Mouse (Mus musculus) kidney, embryonic 16.5 days (tissue): Measurements from ENCODE around the gene Pelo. TPM values are rescaled to one million over a fixed set of nuclear protein-coding genes. Genes with fewer than 3 reads are reported as not detected.

Experiments used
- ATAC-seq: fragments of 200-750 bp; cut with Nextera tagmentation; 2 replicates; pipeline ENCODE4 v1.8.0; 2017; ENCODE audit warnings: moderate TSS enrichment; ENCODE audit not compliant: low FRiP score, low TSS enrichment
- H3K27ac ChIP-seq: fragments of 300-500 bp; sonication (generic); 2 replicates; pipeline ENCODE4 v1.5.1; 2014; ENCODE audit warnings: low read length
- H3K27me3 ChIP-seq: fragments of 300-500 bp; sonication (generic); 2 replicates; pipeline ENCODE4 v1.6.1; 2014; ENCODE audit warnings: low read length, control low read depth, mixed read lengths; ENCODE audit not compliant: insufficient read depth
- H3K36me3 ChIP-seq: fragments of 300-500 bp; sonication (generic); 2 replicates; pipeline ENCODE4 v1.6.1; 2014; ENCODE audit warnings: low read length, control low read depth, mixed read lengths; ENCODE audit not compliant: insufficient read depth
- H3K4me1 ChIP-seq: fragments of 300-500 bp; sonication (generic); 2 replicates; pipeline ENCODE4 v1.6.1; 2014; ENCODE audit warnings: low read length, control low read depth, mixed read lengths; ENCODE audit not compliant: insufficient read depth
- H3K4me2 ChIP-seq: fragments of 300-500 bp; sonication (generic); replicated peaks from 2 replicates; pipeline ENCODE4 v1.6.1; 2014; ENCODE audit warnings: low read depth, low read length
- H3K4me3 ChIP-seq: fragments of 300-500 bp; sonication (generic); 2 replicates; pipeline ENCODE4 v1.5.1; 2014; ENCODE audit warnings: mild to moderate bottlenecking, low read length
- H3K9ac ChIP-seq: fragments of 300-500 bp; sonication (generic); replicated peaks from 2 replicates; pipeline ENCODE4 v1.6.1; 2014; ENCODE audit warnings: low read length
- H3K9me3 ChIP-seq: fragments of 300-500 bp; sonication (generic); 2 replicates; pipeline ENCODE4 v1.6.1; 2016; ENCODE audit warnings: low read length, control low read depth
- WGBS: fragments of 180-500 bp; shearing (Covaris S2); extraction: QIAGEN DNeasy Blood & Tissue Kit; methylation state at CpG from one replicate; pipeline ENCODE4 v1.1.7; 2014; 5-methylcytosine and 5-hydroxymethylcytosine counted together
- polyA plus RNA-seq: library from polyadenylated mRNA; unstranded; fragments of >200 nt; fragmentation: Nextera tagmentation; extraction: Ambion mirVana; gene quantifications from 2 replicates; pipeline ENCODE4 v1.2.1, GENCODE M21; 2015

Gene Pelo
- polyA plus RNA-seq, 1 experiment from 2014 or later = 5.8 TPM

DNA sequence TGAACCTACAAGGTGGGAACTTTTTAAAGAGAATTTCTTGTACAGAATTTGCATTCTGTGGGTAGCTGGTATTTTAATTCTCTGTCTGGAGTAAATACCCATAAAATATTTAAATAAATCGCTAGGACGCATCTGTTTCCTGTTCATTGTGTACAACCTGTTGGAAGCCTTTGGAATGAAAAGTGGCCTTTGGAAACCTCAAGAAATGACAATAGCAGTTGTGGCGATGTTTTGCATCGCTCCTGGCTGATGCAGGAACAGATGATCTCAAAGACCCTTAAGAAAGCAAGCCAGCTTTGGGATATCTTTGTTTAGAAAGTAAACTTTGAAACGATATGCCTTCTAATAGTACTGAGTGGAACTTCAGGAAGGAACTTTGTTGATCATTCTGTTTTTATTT is 28.8 kb upstream of the Pelo start:
- Histone ChIP-seq H3K27me3 (no peaks in the 10 kb centered on the region), H3K4me2 (no peak overlapping the region), H3K27ac (no peak overlapping the region), H3K4me1 (no peaks in the 10 kb centered on the region), H3K9me3 (no peaks in the 10 kb centered on the region), H3K36me3 (no peaks in the 10 kb centered on the region), H3K4me3 (no peak overlapping the region), H3K9ac (no peak overlapping the region)
- 64% methylated on average over 5 of the region's 5 CpGs for WGBS
- no peak for ATAC-seq

DNA sequence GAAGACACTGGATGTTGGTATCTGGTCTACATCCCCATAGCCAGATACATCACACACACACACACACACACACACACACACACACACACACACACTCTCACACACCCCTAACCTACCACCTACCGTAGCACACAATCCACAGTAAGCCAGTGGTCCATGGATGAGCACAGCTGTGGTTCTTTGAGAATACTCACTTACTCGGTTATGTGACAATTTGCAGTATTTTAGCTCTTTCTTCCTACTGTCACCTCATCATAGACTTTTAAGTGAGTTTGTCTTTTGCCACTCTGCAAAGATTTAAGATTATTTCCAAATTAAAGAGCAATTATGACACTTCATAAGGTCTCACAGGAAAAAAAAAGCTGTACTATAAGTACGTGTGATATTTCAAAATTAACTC is 28.2 kb upstream of the Pelo start:
- H3K4me1 ChIP-seq = no peaks in the 10 kb centered on the region
- H3K9ac ChIP-seq = no peak overlapping the region
- H3K4me3 ChIP-seq = no peak overlapping the region
- 86% methylated on average over 3 of the region's 3 CpGs for WGBS
- H3K36me3 ChIP-seq = no peaks in the 10 kb centered on the region
- H3K4me2 ChIP-seq = no peak overlapping the region
- H3K9me3 ChIP-seq = no peaks in the 10 kb centered on the region
- no peaks in the 10 kb centered on the region for H3K27me3 ChIP-seq
- no peak for ATAC-seq
- H3K27ac ChIP-seq = no peak overlapping the region

GRCm38 (mm10) chr13:115116930-115117621 is 27.1 kb upstream of the Pelo start:
- Histone ChIP-seq H3K27me3 (no peaks in the 10 kb centered on the region), H3K9ac (no peak overlapping the region), H3K27ac (no peak overlapping the region), H3K4me3 (no peak overlapping the region), H3K4me2 (no peak overlapping the region), H3K4me1 (no peaks in the 10 kb centered on the region), H3K9me3 (no peaks in the 10 kb centered on the region), H3K36me3 (no peaks in the 10 kb centered on the region)
- ATAC-seq = no peak
- WGBS = 86% methylated on average over 3 of the region's 3 CpGs

DNA sequence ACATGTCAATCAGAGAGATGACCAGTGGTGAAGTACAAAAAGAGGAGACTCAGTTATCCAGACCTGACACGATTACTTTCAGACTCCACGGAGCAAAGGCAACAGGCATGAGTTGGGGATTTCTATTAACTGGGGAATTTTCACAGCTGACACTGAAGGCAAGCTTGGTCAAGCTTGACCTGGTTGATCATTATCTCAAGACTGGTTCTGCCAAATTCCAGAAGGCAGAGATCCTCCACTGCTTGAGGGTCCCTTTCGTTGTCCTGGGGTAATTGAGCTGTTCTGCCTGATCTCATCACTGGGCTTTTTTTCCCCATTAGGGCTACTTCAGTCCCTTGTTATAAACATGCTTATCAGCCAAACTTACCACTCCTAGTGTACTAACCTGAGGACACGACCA is 19.6 kb upstream of the Pelo start:
- H3K27ac ChIP-seq = peak overlapping the region; percentile 64; the same call in 1 of the 2 replicates
- ATAC-seq = peak; percentile 92; the same call in 1 of the 2 replicates
- H3K9ac ChIP-seq = no peak overlapping the region
- WGBS = 56% methylated on average over 4 of the region's 4 CpGs
- H3K36me3 ChIP-seq = no peaks in the 10 kb centered on the region
- no peak overlapping the region for H3K4me3 ChIP-seq
- 0 out of 2 replicates have a peak, but pooled peaks cover 3% of the 10 kb centered on the region for H3K4me1 ChIP-seq
- H3K27me3 ChIP-seq = no peaks in the 10 kb centered on the region
- H3K9me3 ChIP-seq = no peaks in the 10 kb centered on the region
- H3K4me2 ChIP-seq = no peak overlapping the region

GRCm38 (mm10) chr13:115107436-115107835 is 17.4 kb upstream of the Pelo start:
- peaks cover 7% of the 10 kb centered on the region; the same call in 1 of the 2 replicates for H3K4me1 ChIP-seq
- H3K4me2 ChIP-seq = no peak overlapping the region
- H3K4me3 ChIP-seq = no peak overlapping the region
- WGBS = 90% methylated on average over 8 of the region's 8 CpGs
- ATAC-seq = no peak
- no peaks in the 10 kb centered on the region for H3K9me3 ChIP-seq
- H3K36me3 ChIP-seq = no peaks in the 10 kb centered on the region
- no peak overlapping the region for H3K9ac ChIP-seq
- no peaks in the 10 kb centered on the region for H3K27me3 ChIP-seq
- H3K27ac ChIP-seq = no peak overlapping the region

DNA sequence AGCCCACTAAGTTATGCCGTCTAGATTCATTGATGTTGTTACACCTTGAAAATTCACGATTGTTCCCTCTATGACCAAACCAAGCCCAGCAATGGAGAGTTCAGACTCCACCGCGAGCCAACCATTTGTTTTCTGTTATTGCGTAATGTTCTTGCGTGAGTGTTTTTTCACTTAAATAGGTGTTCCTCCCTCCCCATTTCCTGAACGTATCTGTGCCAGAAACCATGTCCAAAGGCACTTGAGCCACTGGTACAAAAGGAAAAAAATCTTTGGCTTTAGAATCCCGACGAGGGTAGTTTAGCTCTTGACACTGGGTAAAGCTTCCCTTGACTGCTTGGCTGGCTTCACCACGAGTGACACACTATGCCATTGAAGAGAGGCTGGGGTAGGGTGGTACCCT is 16.2 kb upstream of the Pelo start:
- no peaks in the 10 kb centered on the region for H3K36me3 ChIP-seq
- no peak overlapping the region for H3K4me3 ChIP-seq
- no peak overlapping the region for H3K4me2 ChIP-seq
- H3K27ac ChIP-seq = no peak overlapping the region
- ATAC-seq = no peak
- no peaks in the 10 kb centered on the region for H3K27me3 ChIP-seq
- peaks cover 7% of the 10 kb centered on the region; the same call in 1 of the 2 replicates for H3K4me1 ChIP-seq
- no peak overlapping the region for H3K9ac ChIP-seq
- no peaks in the 10 kb centered on the region for H3K9me3 ChIP-seq
- WGBS = 85% methylated on average over 10 of the region's 10 CpGs

DNA sequence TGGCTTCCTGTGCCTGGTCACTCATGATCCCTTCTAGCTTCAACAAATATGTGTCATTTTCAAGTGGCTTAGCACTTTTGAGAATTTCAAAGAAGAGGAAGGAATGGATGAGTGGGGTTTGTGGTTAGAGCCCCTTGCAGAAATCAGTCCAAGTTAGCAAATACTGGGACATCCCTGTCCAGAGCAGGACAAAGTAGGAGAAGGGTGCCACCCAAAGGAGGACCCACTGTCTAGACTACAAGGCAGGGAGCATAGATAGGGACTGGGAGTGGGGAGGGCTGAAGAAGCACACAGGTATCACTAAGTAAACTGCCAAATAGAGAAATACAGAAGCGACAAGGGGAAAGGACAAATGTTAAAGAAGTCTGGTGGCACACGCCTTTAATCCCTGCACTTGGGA is 12.8 kb upstream of the Pelo start:
- H3K27ac ChIP-seq = 0 out of 2 replicates have a peak overlapping the region, but pooled peaks have one; percentile 43
- ATAC-seq = no peak
- no peak overlapping the region; the same call in 1 of the 2 replicates for H3K9ac ChIP-seq
- H3K9me3 ChIP-seq = no peaks in the 10 kb centered on the region
- WGBS = 97% methylated on average over 2 of the region's 2 CpGs
- H3K4me2 ChIP-seq = peak overlapping the region; percentile 70
- H3K36me3 ChIP-seq = no peaks in the 10 kb centered on the region
- H3K4me1 ChIP-seq = peaks cover 18% of the 10 kb centered on the region
- no peak overlapping the region for H3K4me3 ChIP-seq
- H3K27me3 ChIP-seq = no peaks in the 10 kb centered on the region

DNA sequence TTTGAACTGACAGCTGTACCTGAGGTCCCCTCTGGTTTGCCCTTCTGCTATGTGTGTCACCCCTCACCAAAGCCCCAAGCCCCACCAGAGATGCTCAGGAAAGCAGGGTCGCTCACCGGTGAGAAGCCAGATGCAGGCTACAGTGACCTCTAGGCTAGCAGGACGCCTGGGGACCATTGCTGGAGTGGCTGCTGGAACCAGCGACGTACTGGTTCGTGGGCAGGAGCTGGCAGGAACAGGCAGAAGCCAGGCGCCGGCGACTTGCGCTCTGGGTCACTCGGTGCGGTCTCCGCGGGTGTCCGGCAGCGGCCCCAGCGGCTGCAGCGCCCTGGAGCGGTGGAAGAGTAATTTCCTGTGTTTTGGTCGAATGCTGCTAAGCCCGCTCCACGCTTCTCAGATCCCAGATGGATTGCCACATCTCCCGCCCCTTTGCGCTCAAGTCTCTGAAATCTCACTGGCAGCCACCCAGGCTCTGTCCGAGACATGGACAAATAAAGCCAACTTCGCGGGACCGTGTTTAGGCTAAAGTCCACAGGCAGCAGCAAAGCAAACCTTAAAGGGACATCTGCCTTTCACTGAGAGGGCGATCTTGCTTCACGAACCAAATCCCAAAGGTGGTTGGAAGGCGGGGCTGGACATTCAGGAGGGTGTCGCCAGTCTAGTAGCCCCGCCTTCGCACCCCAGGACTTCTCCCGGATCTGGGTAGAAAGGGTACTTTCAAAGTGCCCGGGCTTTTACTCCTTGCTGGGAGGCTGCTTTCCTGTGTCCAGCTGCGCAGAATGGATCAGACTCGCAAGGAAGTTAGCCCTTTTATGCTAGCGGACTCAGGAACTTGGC is 11.6 kb upstream of the Pelo start, which contains the start of the genes Gm49395 and Itga1:
TSS of gene Gm49395 (minus strand) at position 567 of the 837 bp plus-strand sequence.
TSS of gene Itga1 (minus strand) at position 610 of the 837 bp plus-strand sequence.
- ATAC-seq = peak; percentile 94
- under 1% methylated on average over 39 of the region's 39 CpGs for WGBS
- H3K4me1 ChIP-seq = peaks cover 23% of the 10 kb centered on the region

GRCm38 (mm10) chr13:115100381-115101177 is 10.6 kb upstream of the Pelo start:
- peak overlapping the region; percentile 82 for H3K4me3 ChIP-seq
- no peak for ATAC-seq
- H3K9me3 ChIP-seq = no peaks in the 10 kb centered on the region
- H3K27me3 ChIP-seq = no peaks in the 10 kb centered on the region
- peak overlapping the region; percentile 89 for H3K9ac ChIP-seq
- WGBS = 28% methylated on average over 11 of the region's 11 CpGs
- peak overlapping the region; percentile 95 for H3K27ac ChIP-seq
- peaks cover 23% of the 10 kb centered on the region for H3K4me1 ChIP-seq
- no peaks in the 10 kb centered on the region for H3K36me3 ChIP-seq
- H3K4me2 ChIP-seq = peak overlapping the region; percentile 70

More for the DNA sequence above, 11.6 kb upstream of the Pelo start, which contains the start of the genes Gm49395 and Itga1:
- Histone ChIP-seq H3K4me3 (peak within 1 kb of the TSS; percentile 82), H3K4me2 (peak within 1 kb of the TSS; percentile 70), H3K9ac (peak within 1 kb of the TSS; percentile 89), H3K27ac (peak within 1 kb of the TSS; percentile 95), H3K9me3 (no peaks in the 10 kb centered on the region), H3K36me3 (no peaks in the 10 kb centered on the region), H3K27me3 (no peaks in the 10 kb centered on the region)
